Mouse (Mus musculus): ENCODE measurements around the gene Pigp. TPM values are rescaled to one million over a fixed set of nuclear protein-coding genes. Genes with fewer than 3 reads are reported as not detected.

Pigp gene
- polyA plus RNA-seq, 1 experiment from 2014 or later, result 121 TPM

DNA sequence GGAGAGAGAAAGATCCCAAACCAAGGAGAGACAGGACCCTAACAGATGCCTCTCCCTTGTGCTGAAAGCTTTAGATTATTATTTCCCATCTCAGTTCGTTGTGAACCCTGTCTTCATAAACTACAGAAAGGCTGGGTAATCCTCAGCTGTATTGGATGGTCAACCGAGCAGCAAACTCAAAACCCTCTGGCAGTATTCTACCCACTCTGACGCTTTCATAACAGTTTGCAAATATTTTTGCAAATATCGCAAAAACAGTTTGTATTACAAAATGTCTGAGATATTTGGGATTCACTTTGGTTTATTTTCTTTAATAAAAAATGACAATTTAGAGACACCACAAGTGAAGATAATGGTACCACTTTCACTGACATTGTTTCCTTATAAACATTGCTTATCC, 59.7 kb downstream of the Pigp start:
- ATAC-seq (replicated peaks), result no peak
- no peaks in the 10 kb centered on the region for H3K9me3 ChIP-seq
- no peaks in the 10 kb centered on the region for H3K36me3 ChIP-seq
- peak overlapping the region; percentile 60 for H3K4me2 ChIP-seq (replicated peaks)
- WGBS, result 57% methylated on average over 4 of the region's 4 CpGs
- H3K4me1 ChIP-seq, result peaks cover 28% of the 10 kb centered on the region
- peak overlapping the region; percentile 95 for H3K9ac ChIP-seq (replicated peaks)
- H3K27me3 ChIP-seq, result no peaks in the 10 kb centered on the region
- H3K4me3 ChIP-seq, result peak overlapping the region; percentile 73
- H3K27ac ChIP-seq (replicated peaks), result peak overlapping the region; percentile 100

DNA sequence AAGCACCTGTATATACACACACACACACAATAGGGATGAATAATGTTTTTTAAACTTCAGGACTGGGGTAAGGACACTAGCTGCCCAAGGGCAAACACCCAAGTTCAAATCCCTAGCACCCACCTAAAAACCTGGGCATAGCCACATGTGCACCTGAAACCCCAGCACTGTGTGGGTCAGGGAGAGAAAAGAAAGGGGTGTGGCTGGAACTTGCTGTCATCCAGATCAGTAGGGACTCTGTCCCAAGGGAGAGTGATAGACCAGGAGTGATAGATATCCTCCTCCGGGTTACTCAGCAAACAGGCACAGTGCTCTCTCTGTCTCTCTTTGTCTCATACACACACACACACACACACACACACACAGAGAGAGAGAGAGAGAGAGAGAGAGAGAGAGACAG, 60.2 kb downstream of the Pigp start:
- no peaks in the 10 kb centered on the region for H3K9me3 ChIP-seq
- H3K4me2 ChIP-seq (replicated peaks), result peak overlapping the region; percentile 60; the same call in 1 of the 2 replicates
- H3K4me3 ChIP-seq, result no peak overlapping the region
- no peaks in the 10 kb centered on the region for H3K27me3 ChIP-seq
- peaks cover 28% of the 10 kb centered on the region for H3K4me1 ChIP-seq
- H3K36me3 ChIP-seq, result no peaks in the 10 kb centered on the region
- H3K27ac ChIP-seq (replicated peaks), result peak overlapping the region; percentile 100; the same call in 1 of the 2 replicates
- H3K9ac ChIP-seq (replicated peaks), result no peak overlapping the region
- no peak for ATAC-seq (replicated peaks)
- 83% methylated on average over 1 of the region's 1 CpGs for WGBS

DNA sequence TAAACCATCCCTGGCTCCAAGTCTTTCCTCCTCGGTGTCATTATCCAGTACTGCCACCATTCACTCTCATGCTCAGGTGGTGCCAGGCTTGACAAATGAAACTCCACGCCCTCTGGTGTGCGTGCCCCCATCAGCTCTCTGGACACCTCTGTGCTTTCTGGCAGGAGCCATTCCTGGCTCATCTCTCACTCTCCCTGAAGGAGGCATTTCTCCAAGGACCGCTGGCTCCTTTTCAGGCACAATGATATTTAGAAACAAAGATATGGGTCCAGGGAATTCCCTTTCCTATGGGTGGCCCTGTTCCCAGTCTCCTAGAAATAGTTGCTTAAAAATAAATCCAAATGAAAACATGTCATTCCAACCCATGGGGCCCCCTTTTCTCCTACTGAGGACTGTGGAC, 62.6 kb downstream of the Pigp start:
- no peak overlapping the region for H3K27ac ChIP-seq (replicated peaks)
- H3K4me3 ChIP-seq, result no peak overlapping the region
- no peaks in the 10 kb centered on the region for H3K36me3 ChIP-seq
- H3K4me2 ChIP-seq (replicated peaks), result no peak overlapping the region
- no peak for ATAC-seq (replicated peaks)
- peaks cover 22% of the 10 kb centered on the region for H3K4me1 ChIP-seq
- no peaks in the 10 kb centered on the region for H3K27me3 ChIP-seq
- no peak overlapping the region for H3K9ac ChIP-seq (replicated peaks)
- 86% methylated on average over 4 of the region's 4 CpGs for WGBS
- H3K9me3 ChIP-seq, result no peaks in the 10 kb centered on the region

Other genes starting within 250 kb of the Pigp start
- 7.7 and 8.7 TPM in 2 replicates for gene Hlcs, start 58.3 kb downstream of the Pigp start, polyA plus RNA-seq (2015; fragmentation: Nextera tagmentation; extraction: Ambion mirVana)
- 0.91 and 1.3 TPM in 2 replicates for gene Ripply3, start 43.4 kb downstream of the Pigp start, polyA plus RNA-seq (2015; fragmentation: Nextera tagmentation; extraction: Ambion mirVana)
- 783 and 832 TPM in 2 replicates for gene Ttc3, start 1.2 kb downstream of the Pigp start, polyA plus RNA-seq (2015; fragmentation: Nextera tagmentation; extraction: Ambion mirVana)
- 76.1 and 78.8 TPM in 2 replicates for gene Vps26c, start 155.0 kb upstream of the Pigp start, polyA plus RNA-seq (2015; fragmentation: Nextera tagmentation; extraction: Ambion mirVana)
- gene Dyrk1a, start 198.2 kb upstream of the Pigp start, polyA plus RNA-seq (2015; fragmentation: Nextera tagmentation; extraction: Ambion mirVana), result 12.3 and 12.8 TPM in 2 replicates